Mouse (Mus musculus) neutrophil, adult 5-6 weeks (primary cell): ENCODE measurements around the gene Rbm3. TPM values are rescaled to one million over a fixed set of nuclear protein-coding genes. Genes with fewer than 3 reads are reported as not detected.
A peak's percentile ranks its signal among the peaks of the same experiment; 100 is the strongest.

Experiments used
- ATAC-seq: fragments of 151-379, 151-347 bp; 2 replicates; pipeline ENCODE4 v1.8.0; 2017; ENCODE audit warnings: mild to moderate bottlenecking, moderate TSS enrichment; ENCODE audit not compliant: insufficient number of reproducible peaks, poor library complexity, low FRiP score, severe bottlenecking; ENCODE audit errors: extremely low read depth
- total RNA-seq: library from RNA; stranded (forward); fragments of 200-1000 nt; gene quantifications from 2 replicates; pipeline ENCODE4 v1.2.3, GENCODE M21; 2017

Rbm3 gene
- 390 and 446 TPM in 2 replicates for total RNA-seq

GRCm38 (mm10) chrX:8145153-8145991 is at the start of gene Rbm3:
Gene Rbm3 (minus strand): TSS chrX:8145880.
- peak; percentile 90 for ATAC-seq

GRCm38 (mm10) chrX:8193419-8193723 is 47.7 kb upstream of the Rbm3 start, which contains the start of gene Ebp:
Gene Ebp (minus strand): TSS chrX:8193512.
- ATAC-seq, result no peak

GRCm38 (mm10) chrX:8192640-8193418 is 47.1 kb upstream of the Rbm3 start:
- peak; percentile 97 for ATAC-seq

- no peak for ATAC-seq
Measured at GRCm38 (mm10) chrX:8192126-8192639, 46.5 kb upstream of the Rbm3 start.

- ATAC-seq, result no peak
Measured at GRCm38 (mm10) chrX:8182871-8183540, 37.3 kb upstream of the Rbm3 start.

- no peak for ATAC-seq
Measured at GRCm38 (mm10) chrX:8179646-8180045, 34.0 kb upstream of the Rbm3 start.

- no peak for ATAC-seq
Measured at GRCm38 (mm10) chrX:8178871-8179270, 33.2 kb upstream of the Rbm3 start.

GRCm38 (mm10) chrX:8175504-8176385 is 30.1 kb upstream of the Rbm3 start, which contains the start of gene Tbc1d25:
Gene Tbc1d25 (minus strand): TSS chrX:8176181.
- peak; percentile 89 for ATAC-seq

- ATAC-seq, result no peak
Measured at GRCm38 (mm10) chrX:8175169-8175503, 29.5 kb upstream of the Rbm3 start.

- peak; percentile 72 for ATAC-seq
Measured at GRCm38 (mm10) chrX:8167716-8168647, 22.3 kb upstream of the Rbm3 start.

- no peak for ATAC-seq
Measured at GRCm38 (mm10) chrX:8164471-8164870, 18.8 kb upstream of the Rbm3 start.

GRCm38 (mm10) chrX:8163076-8163475 is 17.4 kb upstream of the Rbm3 start:
- no peak for ATAC-seq

- no peak for ATAC-seq
Measured at GRCm38 (mm10) chrX:8143750-8144149, 1.9 kb downstream of the Rbm3 start.

GRCm38 (mm10) chrX:8142948-8143347 is 2.7 kb downstream of the Rbm3 start:
- ATAC-seq, result no peak

- no peak for ATAC-seq
Measured at GRCm38 (mm10) chrX:8141058-8141457, 4.6 kb downstream of the Rbm3 start.

GRCm38 (mm10) chrX:8140446-8140845 is 5.2 kb downstream of the Rbm3 start:
- ATAC-seq, result no peak

GRCm38 (mm10) chrX:8139480-8139879 is 6.2 kb downstream of the Rbm3 start:
- no peak for ATAC-seq

- ATAC-seq, result no peak
Measured at GRCm38 (mm10) chrX:8135886-8136285, 9.8 kb downstream of the Rbm3 start.
